Mouse (Mus musculus): ENCODE data around the gene Ttc25.

The Ttc25 gene

GRCm38 (mm10) chr11:100544832-100545745 is at the start of gene Ttc25:
TSS of gene Ttc25 (plus strand) at chr11:100545607.
- in situ Hi-C loops (cut with MboI) = no loop called here

GRCm38 (mm10) chr11:100500241-100500640 is 45.2 kb upstream of the Ttc25 start:
- in situ Hi-C loops (cut with MboI) = no loop called here

- in situ Hi-C loops (cut with MboI) = no loop called here
Observed at GRCm38 (mm10) chr11:100500651-100501050, 44.8 kb upstream of the Ttc25 start.

GRCm38 (mm10) chr11:100501321-100501720 is 44.1 kb upstream of the Ttc25 start:
- in situ Hi-C loops (cut with MboI) = no loop called here

GRCm38 (mm10) chr11:100504990-100505660 is 40.3 kb upstream of the Ttc25 start:
- in situ Hi-C loops (cut with MboI) = no loop called here

GRCm38 (mm10) chr11:100505997-100506396 is 39.4 kb upstream of the Ttc25 start:
- in situ Hi-C loops (cut with MboI) = no loop called here

GRCm38 (mm10) chr11:100510556-100510955 is 34.9 kb upstream of the Ttc25 start:
- in situ Hi-C loops (cut with MboI) = no loop called here

GRCm38 (mm10) chr11:100512384-100512783 is 33.0 kb upstream of the Ttc25 start:
- in situ Hi-C loops (cut with MboI) = no loop called here

GRCm38 (mm10) chr11:100513716-100514115 is 31.7 kb upstream of the Ttc25 start:
- in situ Hi-C loops (cut with MboI) = no loop called here

- in situ Hi-C loops (cut with MboI) = no loop called here
Observed at GRCm38 (mm10) chr11:100515061-100515460, 30.3 kb upstream of the Ttc25 start.

GRCm38 (mm10) chr11:100515789-100516188 is 29.6 kb upstream of the Ttc25 start:
- in situ Hi-C loops (cut with MboI) = no loop called here

GRCm38 (mm10) chr11:100516291-100516690 is 29.1 kb upstream of the Ttc25 start:
- in situ Hi-C loops (cut with MboI) = no loop called here

- in situ Hi-C loops (cut with MboI) = no loop called here
Observed at GRCm38 (mm10) chr11:100518188-100518591, 27.2 kb upstream of the Ttc25 start.

- in situ Hi-C loops (cut with MboI) = no loop called here
Observed at GRCm38 (mm10) chr11:100519188-100519587, 26.2 kb upstream of the Ttc25 start.

- in situ Hi-C loops (cut with MboI) = no loop called here
Observed at GRCm38 (mm10) chr11:100520838-100521237, 24.6 kb upstream of the Ttc25 start.

- in situ Hi-C loops (cut with MboI) = no loop called here
Observed at GRCm38 (mm10) chr11:100524358-100524757, 21.0 kb upstream of the Ttc25 start.

GRCm38 (mm10) chr11:100524987-100525630 is 20.3 kb upstream of the Ttc25 start:
- in situ Hi-C loops (cut with MboI) = no loop called here

- in situ Hi-C loops (cut with MboI) = no loop called here
Observed at GRCm38 (mm10) chr11:100526052-100526816, 19.2 kb upstream of the Ttc25 start.

- in situ Hi-C loops (cut with MboI) = no loop called here
Observed at GRCm38 (mm10) chr11:100527066-100527457, 18.3 kb upstream of the Ttc25 start.

GRCm38 (mm10) chr11:100527458-100528374 is 17.7 kb upstream of the Ttc25 start, which contains the start of gene Acly:
TSS of gene Acly (minus strand) at chr11:100528000.
- in situ Hi-C loops (cut with MboI) = no loop called here

Measured in mature B cell (primary cell).